Mouse (Mus musculus): Measurements from ENCODE around the gene A630089N07Rik. TPM values are rescaled to one million over a fixed set of nuclear protein-coding genes. Genes with fewer than 3 reads are reported as not detected.
A peak's percentile ranks its signal among the peaks of the same experiment; 100 is the strongest.

A630089N07Rik gene
- polyA plus RNA-seq, 1 experiment from 2014 or later = 31.9 TPM

DNA sequence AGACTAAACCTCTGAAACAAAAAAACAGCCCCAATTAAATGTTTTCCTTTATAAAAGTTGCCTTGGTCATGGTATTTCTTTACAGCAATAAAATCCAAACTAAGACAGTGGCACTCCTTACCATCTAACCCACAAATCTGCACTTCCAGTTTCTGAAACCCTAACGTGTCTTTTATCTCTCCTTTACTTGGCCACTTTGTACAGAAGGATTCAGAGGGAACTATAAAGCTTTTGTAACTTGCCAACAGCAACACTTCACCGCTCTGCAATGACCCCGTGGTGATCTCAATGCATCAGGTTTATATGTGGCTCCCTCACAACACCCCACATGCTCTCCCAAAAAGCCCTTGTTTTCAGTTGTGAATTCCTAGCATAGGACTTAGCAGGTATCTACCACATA lies 121.9 kb downstream of the A630089N07Rik start:
- no peak for ATAC-seq (replicated peaks; ENCODE audit: insufficient number of reproducible peaks, low FRiP score, low TSS enrichment, low read depth)

DNA sequence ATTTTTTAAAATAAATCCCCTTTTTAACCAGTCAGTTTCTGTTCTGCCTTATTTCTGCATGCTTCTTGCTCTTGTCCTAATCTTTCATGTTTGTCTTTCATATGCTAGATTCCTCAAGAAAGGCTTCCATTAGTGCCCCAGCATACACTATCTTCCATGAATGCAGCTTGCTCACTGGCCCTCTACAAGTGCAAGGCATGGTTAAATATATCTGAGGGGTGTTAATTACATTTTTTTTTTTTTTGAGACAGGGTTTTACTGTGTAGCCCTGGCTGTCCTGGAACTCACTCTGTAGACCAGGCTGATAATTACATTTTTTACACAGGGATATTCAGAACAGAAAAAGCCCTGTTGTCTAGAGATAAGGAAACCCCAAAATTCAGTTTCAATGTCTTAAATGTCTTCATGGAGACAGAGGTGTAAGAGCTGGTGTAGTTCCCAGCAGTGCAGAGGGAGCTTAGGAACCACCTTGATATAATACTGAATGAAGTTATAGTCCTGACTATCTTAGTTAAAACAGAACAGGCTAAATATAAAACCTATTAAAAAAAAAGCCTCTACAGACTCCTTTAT lies 123.8 kb downstream of the A630089N07Rik start:
- Histone ChIP-seq H3K9ac (replicated peaks; ENCODE audit: low read length) (no peak overlapping the region), H3K27ac (replicated peaks; ENCODE audit: low read depth, low read length) (no peak overlapping the region), H3K4me3 (ENCODE audit: low read depth, low read length) (no peak overlapping the region), H3K36me3 (replicated peaks; ENCODE audit: control insufficient read depth, insufficient read depth, low read depth, low read length) (no peaks in the 10 kb centered on the region), H3K4me2 (ENCODE audit: low read depth, low read length) (no peak overlapping the region), H3K9me3 (replicated peaks; ENCODE audit: control insufficient read depth, low read length) (no peaks in the 10 kb centered on the region), H3K4me1 (ENCODE audit: control insufficient read depth, insufficient read depth, low read length) (no peaks in the 10 kb centered on the region), H3K27me3 (ENCODE audit: control insufficient read depth, insufficient read depth, low read length) (no peaks in the 10 kb centered on the region)
- ATAC-seq (replicated peaks; ENCODE audit: insufficient number of reproducible peaks, low FRiP score, low TSS enrichment, low read depth) (no peak), DNase-seq (ENCODE audit: low spot score) (no peak)

More for the DNA sequence above, 121.9 kb downstream of the A630089N07Rik start:
- H3K4me2 ChIP-seq (ENCODE audit: low read depth, low read length) = no peak overlapping the region
- H3K4me1 ChIP-seq (ENCODE audit: control insufficient read depth, insufficient read depth, low read length) = no peaks in the 10 kb centered on the region
- no peak overlapping the region for H3K4me3 ChIP-seq (ENCODE audit: low read depth, low read length)
- no peak overlapping the region for H3K9ac ChIP-seq (replicated peaks; ENCODE audit: low read length)
- no peaks in the 10 kb centered on the region for H3K27me3 ChIP-seq (ENCODE audit: control insufficient read depth, insufficient read depth, low read length)
- no peaks in the 10 kb centered on the region for H3K36me3 ChIP-seq (replicated peaks; ENCODE audit: control insufficient read depth, insufficient read depth, low read depth, low read length)
- 94% methylated on average over 3 of the region's 3 CpGs for WGBS
- no peaks in the 10 kb centered on the region for H3K9me3 ChIP-seq (replicated peaks; ENCODE audit: control insufficient read depth, low read length)
- H3K27ac ChIP-seq (replicated peaks; ENCODE audit: low read depth, low read length) = no peak overlapping the region
- DNase-seq (ENCODE audit: low spot score) = no peak

DNA sequence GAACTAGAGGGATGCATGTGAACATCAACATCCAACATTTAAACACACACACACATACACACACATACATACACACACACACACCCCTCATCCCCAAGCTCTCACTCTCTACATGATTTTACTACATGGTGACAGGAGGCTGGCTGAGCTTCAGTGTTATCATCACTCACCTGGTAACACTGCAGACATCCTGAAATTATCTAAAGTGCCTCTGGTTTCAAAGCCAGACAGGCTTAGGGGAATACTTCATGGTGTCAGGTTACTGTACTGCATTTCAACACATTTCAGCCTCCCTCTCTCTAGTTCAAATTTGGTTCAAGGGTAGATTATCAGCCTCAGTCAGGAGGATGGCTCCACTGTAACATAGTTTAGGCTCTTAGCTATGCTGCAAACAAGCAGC lies 124.6 kb downstream of the A630089N07Rik start:
- H3K27ac ChIP-seq (replicated peaks; ENCODE audit: low read depth, low read length) = no peak overlapping the region
- DNase-seq (ENCODE audit: low spot score) = peak; percentile 14
- H3K9ac ChIP-seq (replicated peaks; ENCODE audit: low read length) = no peak overlapping the region
- no peaks in the 10 kb centered on the region for H3K36me3 ChIP-seq (replicated peaks; ENCODE audit: control insufficient read depth, insufficient read depth, low read depth, low read length)
- H3K4me2 ChIP-seq (ENCODE audit: low read depth, low read length) = no peak overlapping the region
- H3K4me1 ChIP-seq (ENCODE audit: control insufficient read depth, insufficient read depth, low read length) = no peaks in the 10 kb centered on the region
- H3K4me3 ChIP-seq (ENCODE audit: low read depth, low read length) = no peak overlapping the region
- H3K9me3 ChIP-seq (replicated peaks; ENCODE audit: control insufficient read depth, low read length) = no peaks in the 10 kb centered on the region
- H3K27me3 ChIP-seq (ENCODE audit: control insufficient read depth, insufficient read depth, low read length) = no peaks in the 10 kb centered on the region
- no peak for ATAC-seq (replicated peaks; ENCODE audit: insufficient number of reproducible peaks, low FRiP score, low TSS enrichment, low read depth)

DNA sequence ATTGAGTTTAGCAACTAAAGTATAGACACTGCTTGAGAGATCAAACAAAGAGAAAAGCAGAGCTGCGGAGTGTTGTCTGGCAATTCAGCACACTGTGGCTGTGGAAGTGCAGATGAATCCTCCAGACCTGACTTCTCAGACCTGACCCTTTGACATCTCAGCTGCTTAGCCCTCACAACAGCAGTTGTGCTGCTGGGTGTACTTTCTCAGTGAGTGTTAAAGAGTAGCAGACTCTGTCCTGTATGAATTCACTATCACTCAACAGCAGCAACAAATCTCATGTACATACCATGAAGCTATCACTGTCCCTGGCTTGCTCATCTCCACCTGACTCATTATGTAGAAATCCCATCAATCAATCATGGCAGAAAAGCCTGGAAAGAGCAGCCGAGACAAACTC lies 126.2 kb downstream of the A630089N07Rik start:
- H3K27me3 ChIP-seq (ENCODE audit: control insufficient read depth, insufficient read depth, low read length) = no peaks in the 10 kb centered on the region
- H3K4me2 ChIP-seq (ENCODE audit: low read depth, low read length) = no peak overlapping the region
- no peaks in the 10 kb centered on the region for H3K9me3 ChIP-seq (replicated peaks; ENCODE audit: control insufficient read depth, low read length)
- H3K27ac ChIP-seq (replicated peaks; ENCODE audit: low read depth, low read length) = no peak overlapping the region
- 97% methylated on average over 2 of the region's 2 CpGs for WGBS
- H3K36me3 ChIP-seq (replicated peaks; ENCODE audit: control insufficient read depth, insufficient read depth, low read depth, low read length) = no peaks in the 10 kb centered on the region; the same call in 1 of the 2 replicates
- DNase-seq (ENCODE audit: low spot score) = no peak
- H3K4me3 ChIP-seq (ENCODE audit: low read depth, low read length) = no peak overlapping the region
- no peak overlapping the region for H3K9ac ChIP-seq (replicated peaks; ENCODE audit: low read length)
- ATAC-seq (replicated peaks; ENCODE audit: insufficient number of reproducible peaks, low FRiP score, low TSS enrichment, low read depth) = no peak
- no peaks in the 10 kb centered on the region for H3K4me1 ChIP-seq (ENCODE audit: control insufficient read depth, insufficient read depth, low read length)

DNA sequence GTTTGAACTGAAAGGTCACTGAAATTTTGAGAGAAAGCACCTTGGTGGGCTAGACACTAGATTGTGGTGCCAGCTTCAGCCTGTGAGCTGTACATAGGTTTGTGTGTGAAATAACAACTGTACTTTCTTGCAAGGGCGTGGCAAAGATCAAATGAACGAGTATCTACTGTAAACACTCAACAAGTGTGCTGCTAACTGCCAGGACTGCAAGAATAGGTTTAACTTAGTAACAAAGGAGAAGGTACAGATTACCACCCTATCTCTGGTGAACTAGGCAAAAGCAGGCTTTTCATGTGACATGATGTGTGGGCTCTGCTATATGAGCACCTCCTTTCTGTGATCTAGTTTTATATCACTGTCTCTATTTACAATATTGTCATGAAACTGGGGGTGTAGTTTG lies 128.9 kb downstream of the A630089N07Rik start:
- no peak overlapping the region for H3K27ac ChIP-seq (replicated peaks; ENCODE audit: low read depth, low read length)
- H3K4me1 ChIP-seq (ENCODE audit: control insufficient read depth, insufficient read depth, low read length) = no peaks in the 10 kb centered on the region
- H3K27me3 ChIP-seq (ENCODE audit: control insufficient read depth, insufficient read depth, low read length) = no peaks in the 10 kb centered on the region
- peaks cover 3% of the 10 kb centered on the region for H3K36me3 ChIP-seq (replicated peaks; ENCODE audit: control insufficient read depth, insufficient read depth, low read depth, low read length)
- DNase-seq (ENCODE audit: low spot score) (no peak), ATAC-seq (replicated peaks; ENCODE audit: insufficient number of reproducible peaks, low FRiP score, low TSS enrichment, low read depth) (no peak)
- no peak overlapping the region for H3K9ac ChIP-seq (replicated peaks; ENCODE audit: low read length)
- H3K4me3 ChIP-seq (ENCODE audit: low read depth, low read length) = no peak overlapping the region
- WGBS = 88% methylated on average over 2 of the region's 2 CpGs
- H3K9me3 ChIP-seq (replicated peaks; ENCODE audit: control insufficient read depth, low read length) = no peaks in the 10 kb centered on the region
- H3K4me2 ChIP-seq (ENCODE audit: low read depth, low read length) = no peak overlapping the region

GRCm38 (mm10) chr16:97952801-97953200 lies 129.4 kb downstream of the A630089N07Rik start:
- H3K27ac ChIP-seq (replicated peaks; ENCODE audit: low read depth, low read length) = no peak overlapping the region
- no peak for DNase-seq (ENCODE audit: low spot score)
- no peak for ATAC-seq (replicated peaks; ENCODE audit: insufficient number of reproducible peaks, low FRiP score, low TSS enrichment, low read depth)
- 88% methylated on average over 9 of the region's 9 CpGs for WGBS
- no peak overlapping the region for H3K4me3 ChIP-seq (ENCODE audit: low read depth, low read length)
- peaks cover 3% of the 10 kb centered on the region for H3K36me3 ChIP-seq (replicated peaks; ENCODE audit: control insufficient read depth, insufficient read depth, low read depth, low read length)
- H3K4me1 ChIP-seq (ENCODE audit: control insufficient read depth, insufficient read depth, low read length) = no peaks in the 10 kb centered on the region
- H3K9ac ChIP-seq (replicated peaks; ENCODE audit: low read length) = no peak overlapping the region
- no peak overlapping the region for H3K4me2 ChIP-seq (ENCODE audit: low read depth, low read length)
- no peaks in the 10 kb centered on the region for H3K9me3 ChIP-seq (replicated peaks; ENCODE audit: control insufficient read depth, low read length)
- no peaks in the 10 kb centered on the region for H3K27me3 ChIP-seq (ENCODE audit: control insufficient read depth, insufficient read depth, low read length)

- H3K9me3 ChIP-seq (replicated peaks; ENCODE audit: control insufficient read depth, low read length) = no peaks in the 10 kb centered on the region
- no peak overlapping the region for H3K9ac ChIP-seq (replicated peaks; ENCODE audit: low read length)
- H3K4me1 ChIP-seq (ENCODE audit: control insufficient read depth, insufficient read depth, low read length) = no peaks in the 10 kb centered on the region
- H3K4me3 ChIP-seq (ENCODE audit: low read depth, low read length) = no peak overlapping the region
- H3K27ac ChIP-seq (replicated peaks; ENCODE audit: low read depth, low read length) = no peak overlapping the region
- DNase-seq (ENCODE audit: low spot score) = no peak
- WGBS = 89% methylated on average over 4 of the region's 4 CpGs
- H3K36me3 ChIP-seq (replicated peaks; ENCODE audit: control insufficient read depth, insufficient read depth, low read depth, low read length) = peaks cover 3% of the 10 kb centered on the region
- H3K27me3 ChIP-seq (ENCODE audit: control insufficient read depth, insufficient read depth, low read length) = no peaks in the 10 kb centered on the region
- H3K4me2 ChIP-seq (ENCODE audit: low read depth, low read length) = no peak overlapping the region
- no peak for ATAC-seq (replicated peaks; ENCODE audit: insufficient number of reproducible peaks, low FRiP score, low TSS enrichment, low read depth)
These were observed 129.9 kb downstream of the A630089N07Rik start for GRCm38 (mm10) chr16:97952371-97952770.
